In genomic region chr3:65660336-65660735, GRCm38 (mm10) we compare ENCODE assay signal across 21 mouse cellular contexts. TPM values are rescaled to one million over a fixed set of nuclear protein-coding genes. Genes with fewer than 3 reads are reported as not detected.
A peak's percentile ranks its signal among the peaks of the same experiment; 100 is the strongest.
DNase-seq lines count a peak whose midpoint lies in the region; ATAC-seq and TF ChIP-seq lines count a peak whose summit lies in the region.
"Had no signal": no experiment of that assay in that cellular context is flagged by ENCODE, and none has a peak within 500 bp of the region (broad histone marks: within the 10 kb centered on the region; RNA-seq: fewer than 3 reads in every experiment).

No protein-coding gene starts in this region.

- H3K9ac ChIP-seq in kidney, embryonic 14.5 days (ENCODE audit: low read depth, low read length), result no peak overlapping the region
- H3K9ac ChIP-seq in ES-E14 (ENCODE audit: insufficient read depth, low read depth, low read length, poor library complexity, severe bottlenecking), result no peak overlapping the region
- H3K9ac ChIP-seq: embryonic facial prominence, embryonic 15.5 days; forebrain, embryonic 15.5 days had no signal

- 91% methylated on average over 4 of the region's 4 CpGs for WGBS in kidney, embryonic 14.5 days

- peaks cover 14% of the 10 kb centered on the region for H3K27me3 ChIP-seq in kidney, embryonic 14.5 days (ENCODE audit: control insufficient read depth, insufficient read depth, low read length)
- no peaks in the 10 kb centered on the region for H3K27me3 ChIP-seq in splenic B cell, adult 2 months (ENCODE audit: control insufficient read depth, insufficient read depth, low read length, poor library complexity, severe bottlenecking)
- H3K27me3 ChIP-seq: forebrain, embryonic 15.5 days had no signal

- no peak overlapping the region for H3K4me2 ChIP-seq in kidney, embryonic 14.5 days (replicated peaks; ENCODE audit: low read depth, low read length)

- in situ Hi-C loops in ES-E14 (cut with MboI; ENCODE audit: low sequenced_read_pairs in 2 of 2, unreplicated experiment in 2 of 2), result no loop called here

- no peaks in the 10 kb centered on the region for H3K36me3 ChIP-seq in kidney, embryonic 14.5 days (ENCODE audit: control insufficient read depth, insufficient read depth, low read length)
- H3K36me3 ChIP-seq in ES-E14 (ENCODE audit: control insufficient read depth, insufficient read depth, low read length, poor library complexity, severe bottlenecking), result no peaks in the 10 kb centered on the region
- no peaks in the 10 kb centered on the region for H3K36me3 ChIP-seq in splenic B cell, adult 2 months (ENCODE audit: control insufficient read depth, insufficient read depth, low read length, poor library complexity, severe bottlenecking)
- H3K36me3 ChIP-seq: embryonic facial prominence, embryonic 15.5 days; forebrain, embryonic 15.5 days; heart, embryonic 15.5 days; hindbrain, embryonic 13.5 days had no signal

- no peaks in the 10 kb centered on the region for H3K4me1 ChIP-seq in kidney, embryonic 14.5 days (ENCODE audit: control insufficient read depth, insufficient read depth, low read length)
- H3K4me1 ChIP-seq in ES-E14 (ENCODE audit: control insufficient read depth in 2 of 2, insufficient read depth in 2 of 2, low read length in 2 of 2, poor library complexity in 1 of 2), result peaks cover 14 to 18% of the 10 kb centered on the region in 2 experiments

- no peaks in the 10 kb centered on the region for H3K9me3 ChIP-seq in kidney, embryonic 14.5 days (ENCODE audit: control insufficient read depth, low read length)
- H3K9me3 ChIP-seq in ES-E14 (ENCODE audit: control insufficient read depth, insufficient read depth, low read depth, low read length), result no peaks in the 10 kb centered on the region
- H3K9me3 ChIP-seq: embryonic facial prominence, embryonic 15.5 days; forebrain, embryonic 15.5 days; heart, embryonic 15.5 days; hindbrain, embryonic 13.5 days had no signal

- peak; percentile 21 for DNase-seq in adrenal gland, postnatal 10 days
- no peak for DNase-seq in adrenal gland, postnatal 36 days
- peak; percentile 32 for DNase-seq in kidney, adult 9 months
- no peak for DNase-seq in ES-E14 (ENCODE audit: low read depth, low spot score)
- peak; percentile 15 for DNase-seq in splenic B cell, adult 2 months (ENCODE audit: low read depth, low spot score)
- no peak for DNase-seq in cerebellum, postnatal 25 days
- DNase-seq in ovary, adult 18-20 months (ENCODE audit: low spot score), result no peak
- DNase-seq: adrenal gland, adult 8-10 months; B cell, adult 2 months; cerebellum, adult 2 months; cerebellum, postnatal 10 days; embryo, embryonic 11 days; gastrocnemius, postnatal 10 days; heart, adult 18-20 months; heart, postnatal 14 days had no signal

- H3K4me3 ChIP-seq in kidney, embryonic 14.5 days (ENCODE audit: low read length), result no peak overlapping the region
- no peak overlapping the region for H3K4me3 ChIP-seq in ES-E14 (ENCODE audit: insufficient read depth in 1 of 2, low read depth in 1 of 2, low read length in 2 of 2, poor library complexity in 1 of 2, severe bottlenecking in 1 of 2)

- no peak for ATAC-seq in kidney, embryonic 14.5 days (ENCODE audit: low FRiP score, low TSS enrichment)
- ATAC-seq: hindbrain, postnatal 0 days had no signal

- no peak overlapping the region for H3K27ac ChIP-seq in kidney, embryonic 14.5 days (ENCODE audit: low read depth, low read length)
- H3K27ac ChIP-seq in ES-E14 (ENCODE audit: insufficient read depth, low read depth, low read length, poor library complexity, severe bottlenecking), result peak overlapping the region; percentile 17; the same call in 1 of the 2 replicates
- H3K27ac ChIP-seq: embryonic facial prominence, embryonic 15.5 days; forebrain, embryonic 15.5 days; hindbrain, embryonic 13.5 days had no signal

TF ChIP-seq in ES-E14, 5 proteins besides CTCF, POLR2A, EP300 and RAD21:
- TF ChIP-seq CHD2 (IDR thresholded peaks at IDR 0.05; ENCODE audit: low read depth, low read length) (no peak), ZNF384 (IDR thresholded peaks at IDR 0.05; ENCODE audit: low read depth, low read length) (no peak)
TF ChIP-seq in ES-E14: peak in this region for 0.

RNA-seq across cellular contexts. Expression of gene Lekr1, which starts 5.7 kb away (rescaled TPM):
- total RNA-seq in adrenal gland, postnatal 10 days (2021), result 1 to 10 TPM; 3.6 to 4.3 TPM
- total RNA-seq in adrenal gland, postnatal 36 days (2021), result 1 to 10 TPM; 2.5 to 2.8 TPM
- polyA plus RNA-seq in kidney, embryonic 14.5 days (2014; fragmentation: Nextera tagmentation; extraction: Ambion mirVana), result 7.2 and 8.7 TPM in 2 replicates
- total RNA-seq in ES-E14 (2012; rRNA removed), result 1.1 and 1.2 TPM in 2 replicates

Comparison
In these comparisons a context has a peak if more than half of its experiments do, and no peak if none do; other contexts are left out.
1. DNase-seq: peak in adrenal gland, postnatal 10 days (single experiment), kidney, adult 9 months (single experiment) and splenic B cell, adult 2 months (single experiment); none in adrenal gland, postnatal 36 days (0 of 2), ES-E14 (single experiment), cerebellum, postnatal 25 days (0 of 2) and ovary, adult 18-20 months (single experiment).